Mouse (Mus musculus) granulocyte monocyte progenitor cell, adult 5-6 weeks (primary cell): ENCODE measurements around the gene Lca5. TPM values are rescaled to one million over a fixed set of nuclear protein-coding genes. Genes with fewer than 3 reads are reported as not detected.

Experiments used
- ATAC-seq: replicated peaks from 2 replicates; pipeline ENCODE4 v1.8.0; 2016; ENCODE audit warnings: mild to moderate bottlenecking, moderate TSS enrichment, inconsistent platforms; ENCODE audit not compliant: poor library complexity, severe bottlenecking
- total RNA-seq, 2 experiments: library from RNA; stranded (forward) in 1 of 2; stranded (reverse) in 1 of 2; fragments of 200-712, 200-1000 nt in 1 of 2; fragments of >200 nt in 1 of 2; fragmentation: Nextera tagmentation in 1 of 2; gene quantifications; 2 replicates each; pipeline ENCODE4 v1.2.3; 2014 to 2017

Gene Lca5
- 6.3 TPM in 1 of 2 replicates, not detected in the other for total RNA-seq (2014; fragmentation: Nextera tagmentation)
- total RNA-seq (2017) = 0.43 and 0.82 TPM in 2 replicates

DNA sequence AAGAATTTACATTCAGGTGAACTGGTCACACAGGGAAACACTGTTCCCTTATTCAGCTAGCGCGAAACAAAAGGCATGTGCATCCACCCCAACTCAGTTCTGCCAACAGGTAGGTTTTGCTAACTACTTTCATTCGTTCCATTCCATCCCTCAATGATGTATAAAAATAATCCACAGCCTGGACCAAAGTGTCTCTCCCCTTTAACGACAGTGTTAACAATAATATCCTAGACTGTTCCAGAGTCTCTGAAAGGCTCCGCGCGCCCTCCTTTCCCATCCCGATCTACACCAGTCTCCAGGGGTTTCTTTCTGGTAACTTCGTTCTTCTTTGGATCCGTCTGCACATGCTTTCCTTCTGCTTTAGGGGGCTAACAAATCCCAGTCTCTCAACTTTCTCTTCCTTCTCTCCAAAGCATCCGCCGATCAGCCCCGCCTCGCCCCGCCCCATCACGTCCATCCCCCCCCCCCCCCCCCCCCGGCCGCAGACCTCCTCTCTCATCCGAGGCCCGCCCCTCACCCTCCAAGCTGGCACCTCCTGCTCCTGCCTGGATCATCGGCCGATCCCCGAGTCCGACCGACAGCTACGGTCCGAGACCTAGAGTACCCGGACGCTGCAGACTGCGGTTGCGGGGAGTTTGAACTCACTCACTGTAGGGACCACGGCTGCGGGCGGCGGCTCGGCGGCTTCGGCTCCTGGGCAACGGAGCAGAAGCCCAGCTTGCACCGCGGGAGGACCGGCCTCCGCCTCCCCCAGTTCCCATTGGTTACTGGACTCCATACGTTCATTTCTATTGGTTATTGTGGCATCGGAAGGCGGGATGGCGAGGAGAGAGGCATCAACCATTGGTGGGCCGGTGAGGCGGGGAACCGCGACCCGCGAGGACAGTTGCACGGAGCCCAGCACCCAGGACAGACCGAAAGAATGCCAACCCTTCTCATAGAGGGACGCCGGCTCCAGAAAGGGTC is at the start of gene Lca5:
TSS of gene Lca5 (minus strand) at position 736 of the 966 bp plus-strand sequence.
- ATAC-seq = peak; percentile 99

GRCm38 (mm10) chr9:83488491-83489210 is 47.7 kb upstream of the Lca5 start:
- ATAC-seq = no peak

DNA sequence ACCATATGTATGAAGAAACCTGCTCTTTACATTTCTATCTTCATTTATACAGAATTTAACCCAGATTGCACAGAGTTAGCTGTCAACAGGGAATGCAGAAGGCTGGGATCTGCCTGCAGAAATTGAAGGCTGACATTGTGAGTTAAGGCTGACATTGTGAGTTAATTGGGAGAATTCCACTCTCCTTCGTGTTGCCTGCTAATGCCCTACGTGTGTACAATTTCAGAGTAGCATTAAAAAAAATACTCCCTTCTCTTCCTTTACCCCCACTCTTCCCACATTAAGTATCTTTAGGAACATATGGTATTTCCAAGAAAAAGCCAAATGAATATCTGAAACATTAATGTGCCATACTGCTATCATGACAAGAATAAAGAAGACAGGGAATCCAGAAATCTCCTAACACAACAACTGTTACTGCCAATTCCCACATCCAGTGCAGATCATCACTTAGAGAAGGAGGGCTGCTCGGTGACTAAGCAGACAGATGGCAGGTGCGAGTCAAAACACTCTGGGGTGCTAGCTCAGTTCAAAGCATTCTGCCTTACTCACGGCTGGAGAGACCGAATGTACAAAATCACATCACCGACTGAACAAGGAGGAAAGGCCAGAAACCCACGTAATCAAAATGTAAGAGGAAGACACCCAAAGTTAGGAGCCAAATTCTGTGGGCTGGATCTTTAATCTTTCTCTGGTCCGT is 47.0 kb upstream of the Lca5 start:
- ATAC-seq = no peak

- no peak for ATAC-seq
These were observed 45.0 kb upstream of the Lca5 start for GRCm38 (mm10) chr9:83485966-83486365.

DNA sequence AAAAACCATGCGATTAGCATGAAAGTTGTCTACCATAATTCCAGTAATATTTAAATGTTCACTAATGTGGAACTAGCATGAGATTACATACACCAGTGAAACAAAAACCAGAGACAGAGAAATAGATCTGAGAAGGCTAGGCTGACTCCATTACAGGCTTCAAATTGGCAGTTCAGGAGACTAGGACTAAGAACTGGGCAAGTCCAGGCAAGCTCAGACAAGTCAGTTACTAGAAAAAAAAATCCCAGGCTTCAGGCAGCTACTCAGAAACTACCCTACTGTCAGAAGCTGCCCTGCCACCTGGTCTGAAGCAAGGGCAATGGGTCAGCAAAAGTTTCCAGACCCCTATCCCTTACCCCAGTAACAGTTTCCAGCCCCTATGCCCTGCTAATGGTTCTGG is 44.4 kb upstream of the Lca5 start:
- no peak for ATAC-seq

DNA sequence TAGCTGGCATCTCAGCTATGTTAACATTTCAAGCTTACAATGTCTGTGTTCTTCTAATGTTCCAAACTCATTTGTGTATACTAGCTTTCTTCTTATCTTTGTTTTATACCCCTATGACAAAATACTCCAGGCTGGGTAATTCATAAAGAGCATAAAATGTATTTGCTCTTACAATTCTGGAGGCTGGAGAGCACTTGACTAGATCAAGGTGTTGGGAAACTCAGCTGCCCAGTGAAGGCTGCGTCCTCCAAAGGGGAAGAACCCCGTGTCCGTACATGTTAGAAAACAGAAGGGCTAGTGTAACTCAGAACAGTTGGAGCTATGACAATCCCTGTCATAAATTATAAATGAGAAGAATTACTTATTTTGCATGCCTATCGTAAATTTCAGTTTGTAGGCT is 42.5 kb upstream of the Lca5 start:
- ATAC-seq = no peak

- ATAC-seq = no peak
These were observed 41.4 kb upstream of the Lca5 start for GRCm38 (mm10) chr9:83482176-83482949.

- no peak for ATAC-seq
These were observed 28.9 kb upstream of the Lca5 start for GRCm38 (mm10) chr9:83469871-83470270.

DNA sequence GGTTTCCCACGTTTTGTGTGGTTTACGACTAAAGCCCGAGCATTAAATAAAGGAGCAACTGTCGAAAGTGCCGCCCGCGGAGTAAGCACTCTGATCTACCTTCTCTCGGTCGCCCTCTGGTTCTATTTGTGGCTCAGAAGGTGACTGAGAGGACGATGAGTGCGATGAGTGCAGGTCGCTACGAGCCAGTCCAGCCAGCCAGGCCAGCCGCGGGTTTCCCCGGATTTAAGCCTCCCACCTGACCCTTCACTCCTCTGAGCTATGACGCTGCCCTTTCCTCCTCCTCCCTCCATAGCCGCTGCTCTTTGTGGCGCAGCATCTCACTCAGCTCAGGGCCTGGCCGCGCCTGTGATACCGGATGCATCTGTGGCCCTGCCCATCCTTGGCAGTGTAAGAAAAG is 6.8 kb upstream of the Lca5 start:
- peak; percentile 90 for ATAC-seq

DNA sequence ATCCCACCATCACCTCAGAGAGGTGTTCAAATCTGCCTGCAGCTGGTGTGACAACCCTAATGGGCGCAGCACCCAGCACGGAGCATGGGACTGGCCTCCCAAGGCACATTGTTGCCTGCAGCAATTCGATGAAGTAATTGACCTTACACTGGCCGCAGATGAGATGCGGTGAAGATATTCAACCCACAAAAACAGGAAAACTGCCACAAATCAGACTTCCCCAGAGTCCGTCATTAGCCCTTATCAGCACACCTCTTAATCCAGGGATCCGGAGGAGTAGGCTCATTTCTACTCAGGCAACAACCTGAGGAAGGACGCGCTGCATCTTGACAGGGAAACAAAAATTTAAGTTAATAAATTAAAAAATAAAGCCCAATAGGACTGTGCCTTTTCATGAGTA is 6.2 kb upstream of the Lca5 start:
- ATAC-seq = peak; percentile 31; the same call in 1 of the 2 replicates

GRCm38 (mm10) chr9:83437621-83438020 is 3.3 kb downstream of the Lca5 start:
- no peak for ATAC-seq

DNA sequence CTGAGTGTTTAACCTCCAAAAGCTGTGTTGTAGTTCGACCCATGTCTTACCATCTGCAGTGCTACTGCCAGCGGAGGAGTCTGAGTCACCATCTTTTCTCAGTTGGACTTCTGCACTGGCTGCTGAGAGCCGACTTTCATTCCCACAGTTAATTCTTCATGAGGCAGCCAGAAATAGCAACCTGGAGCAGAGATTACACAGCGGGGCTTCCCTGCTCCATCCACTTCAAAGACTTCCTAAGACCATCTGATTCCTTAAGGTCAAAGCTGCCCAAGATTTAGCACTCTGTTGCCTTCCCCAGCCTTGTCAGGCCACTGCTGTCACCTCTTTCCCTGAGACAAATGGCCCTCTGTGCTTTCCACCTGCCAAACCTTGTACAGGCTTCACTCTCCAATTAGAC is 6.4 kb downstream of the Lca5 start:
- ATAC-seq = no peak

DNA sequence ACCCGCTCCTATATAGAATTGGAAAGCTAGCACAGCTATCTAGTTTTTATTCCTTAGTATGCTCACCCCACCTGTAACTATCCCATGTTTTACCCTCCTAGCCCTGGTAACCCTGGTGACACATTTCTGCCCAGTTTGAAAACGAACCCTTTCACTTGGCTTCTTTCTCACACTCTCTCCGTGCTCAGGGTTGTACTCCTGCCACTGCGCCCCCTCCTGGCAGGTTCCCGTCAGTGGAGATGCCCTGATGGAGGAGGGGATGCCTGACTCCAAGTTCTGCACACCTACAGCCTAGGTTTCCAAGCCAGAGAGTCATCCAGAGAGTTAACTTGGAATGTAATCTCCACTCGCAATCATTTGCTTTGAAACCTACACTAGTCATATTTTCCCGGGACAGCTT is 7.3 kb downstream of the Lca5 start:
- ATAC-seq = peak; percentile 94

DNA sequence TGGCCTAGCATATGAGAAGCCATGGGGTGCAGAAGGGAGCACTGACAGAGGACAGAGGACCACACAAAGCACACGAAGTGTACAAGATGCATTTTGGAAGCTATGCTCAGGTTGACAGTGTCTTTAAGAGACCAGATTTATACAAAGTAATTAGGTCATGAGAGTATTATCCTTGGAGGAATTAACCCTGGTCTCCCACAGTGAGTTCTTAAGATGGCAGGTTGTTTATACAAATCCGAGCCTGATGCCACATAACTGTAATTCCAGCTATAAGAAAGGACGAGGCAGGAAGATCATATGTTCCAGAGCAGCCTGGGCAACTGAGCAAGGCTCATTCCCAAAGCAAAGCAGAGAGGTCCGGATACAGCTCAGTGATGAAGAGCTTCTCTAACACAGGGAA is 13.0 kb downstream of the Lca5 start:
- ATAC-seq = no peak

DNA sequence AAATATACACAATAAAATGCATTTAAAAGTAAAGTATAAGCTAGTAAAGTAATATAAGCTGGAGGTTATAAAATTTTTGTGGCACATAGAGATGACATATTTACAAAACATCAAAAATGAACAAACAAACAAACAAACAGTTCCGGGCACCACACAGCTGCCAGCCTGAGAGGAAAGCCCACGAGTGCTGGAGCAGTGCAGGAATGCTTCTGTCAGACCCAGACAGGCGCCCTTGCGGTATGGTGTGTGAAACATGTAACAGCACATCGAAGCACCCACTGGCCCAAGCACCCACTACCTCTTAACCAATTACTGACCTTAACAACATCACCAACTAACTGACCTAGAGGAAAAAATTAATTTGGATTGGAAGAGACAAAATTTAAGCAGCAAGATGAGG is 22.0 kb downstream of the Lca5 start:
- ATAC-seq = no peak

DNA sequence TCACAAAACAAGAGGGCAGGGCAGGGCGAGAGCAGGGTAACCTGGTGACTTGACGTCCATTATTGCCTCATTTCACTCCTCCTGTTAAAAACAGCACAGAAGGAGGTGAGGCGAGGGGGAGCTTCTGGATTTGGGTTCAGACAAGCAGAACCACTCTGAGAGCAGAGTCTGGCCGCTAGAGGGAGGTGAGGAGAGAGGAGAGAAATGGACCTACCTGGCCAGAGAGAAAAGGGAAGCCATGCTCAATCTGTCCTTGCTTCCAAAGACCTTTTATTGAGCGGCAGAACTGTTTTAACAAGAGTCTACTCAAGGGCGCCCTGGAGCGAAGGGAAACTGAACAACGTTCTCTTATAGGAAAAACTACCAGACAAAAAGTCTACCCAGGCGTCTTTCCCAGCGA is 27.9 kb downstream of the Lca5 start:
- no peak for ATAC-seq

DNA sequence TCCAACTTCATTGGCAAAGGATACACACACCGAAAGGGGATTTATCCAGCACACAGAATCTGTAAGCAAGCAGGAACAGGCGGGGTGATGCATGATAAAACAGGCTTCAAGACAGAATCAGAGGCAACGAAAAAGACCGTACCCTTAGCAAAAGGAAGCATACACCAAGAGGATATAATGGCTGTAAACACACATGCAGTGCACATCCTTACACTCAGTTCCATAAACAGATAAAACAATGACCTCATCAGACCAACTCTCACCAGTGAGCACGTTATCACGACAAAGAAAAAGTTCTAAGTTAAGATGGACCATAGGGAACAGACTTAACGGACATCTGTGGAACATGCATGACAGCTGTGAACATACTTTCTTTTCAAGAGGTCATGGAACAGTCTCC is 35.8 kb downstream of the Lca5 start:
- ATAC-seq = no peak

DNA sequence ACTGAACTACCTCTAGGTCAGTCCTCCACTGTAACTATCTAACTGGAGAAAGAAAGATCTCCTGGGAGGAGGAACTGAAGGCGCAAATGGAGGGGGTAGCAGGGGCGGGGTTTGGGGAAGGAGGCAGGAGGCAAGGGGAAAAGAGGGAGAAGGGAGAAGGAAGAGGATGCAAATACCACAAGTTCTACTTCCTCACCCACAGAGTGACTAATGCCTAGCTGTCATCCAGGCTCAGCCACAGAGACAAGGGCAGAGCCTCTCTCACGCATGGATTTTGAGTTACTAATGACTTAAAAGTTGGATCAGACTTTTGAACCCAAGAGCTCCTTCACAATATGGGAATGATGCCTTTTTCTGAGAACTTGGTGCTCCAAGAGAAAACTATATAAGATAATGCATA is 40.1 kb downstream of the Lca5 start:
- peak; percentile 100 for ATAC-seq

DNA sequence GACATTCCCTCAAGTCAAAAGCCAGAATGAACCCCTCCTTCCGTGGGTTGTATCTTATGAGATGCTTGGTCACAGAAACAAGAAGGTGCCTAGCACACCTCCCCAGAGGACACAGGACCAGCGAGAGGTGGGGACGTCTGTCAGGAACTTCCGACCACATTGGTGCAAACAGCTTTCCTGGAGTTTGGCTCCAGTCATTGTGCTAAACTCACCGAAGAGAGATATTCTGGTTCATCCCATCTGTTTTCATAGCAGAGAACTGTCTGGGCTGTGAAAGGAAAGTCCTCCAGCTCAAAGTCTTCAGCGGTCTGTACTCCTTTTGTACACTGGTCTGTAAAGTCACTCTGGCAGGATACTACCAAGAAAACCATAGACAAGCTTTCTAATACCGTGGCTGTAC is 41.5 kb downstream of the Lca5 start:
- ATAC-seq = no peak

DNA sequence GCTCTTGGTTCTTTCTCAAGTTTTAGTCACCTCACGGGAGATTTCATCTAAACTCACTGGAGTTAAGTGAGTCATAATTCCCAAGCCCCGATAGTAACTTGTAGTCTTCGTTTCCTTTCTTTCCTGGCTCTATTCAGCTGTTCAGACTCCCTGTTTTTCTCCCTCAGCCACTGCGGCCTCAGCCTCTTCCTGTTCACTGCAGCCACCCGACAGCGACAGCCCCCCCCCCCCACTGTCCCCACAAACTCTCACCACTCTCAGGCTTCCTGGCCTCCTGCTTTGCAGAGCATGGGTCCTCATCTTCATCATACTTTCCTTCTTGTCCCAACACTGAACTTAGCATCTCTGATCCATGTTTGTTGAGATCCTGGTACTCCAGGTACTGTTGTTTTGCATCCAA is 42.7 kb downstream of the Lca5 start:
- peak; percentile 47 for ATAC-seq
